Mouse (Mus musculus) T-helper 1 cell (primary cell): ENCODE measurements around the gene Syk.

ENCODE experiments used
- in situ Hi-C: fragments of 300-600 bp; cut with MboI, MseI; formaldehyde crosslinking; loops from one replicate; pipeline ENCODE4 v1.15.1; 2025; ENCODE audit warnings: high pct_unique_total_duplicates

Syk gene

GRCm38 (mm10) chr13:52566777-52567176, 16.2 kb upstream of the Syk start:
- in situ Hi-C loops = no loop called here

DNA sequence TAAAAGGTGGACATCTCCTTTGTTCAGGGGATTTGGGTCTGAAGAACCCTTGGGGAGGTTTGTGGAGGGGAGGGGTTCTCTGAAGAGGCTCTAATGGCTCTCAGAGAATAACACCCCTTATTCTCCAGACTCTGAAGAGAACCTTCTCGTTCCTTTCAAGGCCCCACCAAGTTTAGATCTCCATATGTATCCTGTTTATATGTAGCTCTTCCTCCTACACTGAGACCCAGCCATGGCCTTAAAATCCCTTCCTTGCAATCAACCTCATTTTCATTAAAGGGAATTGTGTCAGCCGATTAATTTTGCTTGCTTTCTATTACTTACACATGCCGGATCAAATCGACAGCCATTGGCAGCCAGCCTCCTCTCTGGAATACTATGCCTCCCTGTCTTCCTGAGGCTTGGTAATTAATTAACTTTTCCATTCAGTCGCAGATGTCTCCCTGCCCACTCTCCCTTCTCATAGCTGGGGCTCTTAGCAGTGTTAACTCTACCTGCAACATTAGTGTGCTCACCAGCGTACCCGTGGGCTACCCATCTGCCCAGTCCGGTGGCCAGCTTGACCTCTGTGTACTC, 13.7 kb upstream of the Syk start:
- in situ Hi-C loops = no loop called here

- in situ Hi-C loops = no loop called here
These were observed 12.7 kb upstream of the Syk start for GRCm38 (mm10) chr13:52570276-52570675.

DNA sequence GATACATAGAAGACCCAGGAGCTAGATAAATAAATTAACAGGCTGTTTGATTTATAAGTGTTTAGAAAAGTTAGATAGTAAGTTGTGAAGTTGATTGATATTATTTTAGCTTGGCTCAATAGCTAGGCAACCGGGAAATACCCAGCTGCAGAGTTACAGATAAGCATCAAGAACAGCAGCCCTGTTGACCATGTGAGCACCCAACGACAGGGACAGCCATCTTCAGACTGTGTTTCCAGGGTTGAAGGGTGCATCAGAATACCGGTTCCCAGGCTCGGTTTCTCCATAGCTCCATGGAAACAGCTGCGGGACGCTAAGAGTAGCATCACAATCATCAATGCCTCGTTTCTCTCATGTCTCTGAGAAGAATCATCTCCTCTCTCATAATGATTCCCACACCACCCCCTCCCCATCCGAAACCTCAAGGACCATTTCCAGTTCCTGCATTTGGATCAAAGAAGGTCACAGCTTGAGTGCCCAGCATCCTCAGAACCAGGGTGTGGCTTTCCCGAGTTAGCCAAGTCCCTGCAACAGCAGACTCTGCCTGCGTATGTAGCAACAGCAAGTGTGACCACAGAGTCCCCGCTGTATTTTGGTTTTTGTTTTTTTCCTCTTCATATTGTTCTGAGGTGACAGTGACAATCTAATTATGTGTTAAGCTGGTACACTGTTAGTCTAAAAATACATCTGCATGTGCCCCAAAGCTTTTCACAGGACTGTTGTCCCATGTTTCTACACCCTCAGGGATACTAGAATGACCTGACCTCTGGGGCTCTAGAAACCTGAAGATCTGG, 11.2 kb upstream of the Syk start:
- in situ Hi-C loops = no loop called here

DNA sequence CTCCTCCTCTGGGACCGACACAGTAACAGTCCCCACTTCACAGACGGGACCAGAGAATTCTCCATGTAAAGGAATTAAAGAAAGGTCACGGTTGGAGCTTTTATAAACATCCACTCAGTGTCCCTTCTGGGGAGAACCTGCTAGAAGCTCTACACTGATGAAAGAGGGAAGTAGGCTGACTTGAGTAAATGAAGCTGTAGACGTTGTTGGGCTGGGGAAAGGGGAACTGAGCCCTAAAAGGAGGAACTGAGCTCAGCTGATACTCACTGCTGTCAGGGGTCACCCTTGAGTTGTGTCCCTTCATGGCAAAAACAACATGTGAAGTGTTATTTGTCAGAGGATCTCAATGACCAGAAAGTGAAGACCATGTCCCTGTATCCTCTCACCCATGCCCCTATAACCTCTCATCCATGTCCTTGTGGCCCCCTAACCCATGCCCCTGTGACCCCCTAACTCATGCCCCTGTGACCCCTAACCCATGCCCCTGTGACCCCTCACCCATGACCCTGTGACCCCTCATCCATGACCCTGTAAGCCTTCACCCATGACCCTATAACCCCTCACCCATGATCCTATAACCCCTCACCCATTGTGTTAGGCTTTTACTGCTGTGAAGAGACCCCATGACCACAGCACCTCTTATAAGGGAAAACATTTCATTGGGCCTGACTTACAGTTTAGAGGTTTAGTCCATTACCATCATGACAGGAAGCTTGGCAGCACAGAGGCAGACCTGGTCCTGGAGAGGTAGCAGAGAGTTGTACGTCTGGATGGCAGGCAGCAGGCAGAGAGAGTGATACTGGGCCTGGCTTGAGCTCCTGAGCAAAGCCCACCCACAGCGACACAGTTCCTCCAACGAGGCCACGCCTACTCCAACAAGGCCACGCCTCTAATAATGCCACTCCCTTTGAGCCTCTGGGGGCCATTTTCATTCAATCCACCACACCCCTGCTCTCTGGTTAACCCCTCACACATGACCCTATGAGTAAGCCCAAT, 10.2 kb upstream of the Syk start:
- in situ Hi-C loops = no loop called here

DNA sequence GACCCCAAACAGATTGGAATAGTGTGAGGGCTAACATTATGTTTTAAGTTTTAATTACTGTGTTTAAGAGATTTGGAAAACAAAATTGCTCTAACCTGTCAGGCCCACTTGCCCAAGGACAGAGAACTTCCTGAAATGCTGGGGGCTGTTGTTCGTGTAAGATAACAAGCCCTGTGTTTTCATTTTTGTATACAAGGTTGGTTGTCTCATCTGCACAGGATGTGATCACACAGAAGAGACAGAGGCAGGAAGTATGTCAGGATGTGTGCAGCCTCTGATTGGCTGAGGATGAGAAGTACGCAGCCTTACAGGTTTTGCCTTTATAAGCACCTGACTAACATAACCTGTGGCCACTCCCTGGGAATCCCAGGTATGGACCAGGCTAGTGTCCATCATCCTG, 8.7 kb upstream of the Syk start:
- in situ Hi-C loops = no loop called here

DNA sequence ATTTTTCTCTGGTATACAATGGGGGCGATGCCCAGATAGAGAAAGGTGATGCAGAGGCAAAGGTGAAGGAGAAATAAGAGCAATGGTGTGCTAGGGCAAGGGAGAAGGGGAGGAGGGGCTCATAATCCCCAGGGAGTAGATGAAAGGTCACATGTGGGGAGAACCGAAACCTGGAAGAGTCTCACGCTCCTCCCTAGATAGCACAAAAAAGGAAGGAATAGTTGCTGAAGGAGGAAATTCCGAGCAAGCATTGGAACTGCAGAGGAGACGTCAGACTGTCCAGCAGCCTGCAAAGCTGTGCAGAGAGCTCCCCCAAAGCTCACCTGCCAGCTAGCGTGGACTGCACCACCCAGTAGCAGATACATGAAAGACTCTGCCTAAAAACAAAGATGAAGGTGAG, 7.5 kb upstream of the Syk start:
- in situ Hi-C loops = no loop called here

- in situ Hi-C loops = no loop called here
These were observed 6.9 kb upstream of the Syk start for GRCm38 (mm10) chr13:52576021-52576614.

GRCm38 (mm10) chr13:52576841-52577240, 6.1 kb upstream of the Syk start:
- in situ Hi-C loops = no loop called here

GRCm38 (mm10) chr13:52577326-52577920, 5.5 kb upstream of the Syk start:
- in situ Hi-C loops = no loop called here

DNA sequence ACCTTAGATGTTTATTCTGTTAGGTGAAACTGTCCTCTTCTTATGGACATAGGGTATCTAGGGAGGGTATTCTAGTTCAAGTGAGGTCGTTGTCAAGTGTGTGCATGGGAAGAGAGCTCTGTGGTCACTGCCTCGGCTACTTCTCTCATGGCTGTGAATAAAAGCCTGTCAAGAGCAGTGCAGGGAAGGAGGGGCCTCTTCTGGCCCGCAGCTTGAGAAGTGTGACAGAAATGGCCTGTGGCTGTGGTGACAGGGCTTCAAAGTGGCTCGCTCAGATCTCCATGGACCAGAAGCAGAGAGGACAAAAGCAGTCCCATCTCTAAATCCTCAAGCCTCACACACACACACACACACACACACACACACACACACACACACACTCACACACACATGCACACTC, 5.0 kb upstream of the Syk start:
- in situ Hi-C loops = no loop called here

GRCm38 (mm10) chr13:52578776-52579175, 4.2 kb upstream of the Syk start:
- in situ Hi-C loops = no loop called here

GRCm38 (mm10) chr13:52582506-52582877, 481 bp upstream of the Syk start:
- in situ Hi-C loops = no loop called here

- in situ Hi-C loops = no loop called here
These were observed 1.1 kb downstream of the Syk start for GRCm38 (mm10) chr13:52583943-52584562.

GRCm38 (mm10) chr13:52584654-52585455, 1.9 kb downstream of the Syk start:
- in situ Hi-C loops = no loop called here

- in situ Hi-C loops = no loop called here
These were observed 4.8 kb downstream of the Syk start for GRCm38 (mm10) chr13:52587761-52588160.

GRCm38 (mm10) chr13:52589043-52589442, 6.1 kb downstream of the Syk start:
- in situ Hi-C loops = no loop called here

DNA sequence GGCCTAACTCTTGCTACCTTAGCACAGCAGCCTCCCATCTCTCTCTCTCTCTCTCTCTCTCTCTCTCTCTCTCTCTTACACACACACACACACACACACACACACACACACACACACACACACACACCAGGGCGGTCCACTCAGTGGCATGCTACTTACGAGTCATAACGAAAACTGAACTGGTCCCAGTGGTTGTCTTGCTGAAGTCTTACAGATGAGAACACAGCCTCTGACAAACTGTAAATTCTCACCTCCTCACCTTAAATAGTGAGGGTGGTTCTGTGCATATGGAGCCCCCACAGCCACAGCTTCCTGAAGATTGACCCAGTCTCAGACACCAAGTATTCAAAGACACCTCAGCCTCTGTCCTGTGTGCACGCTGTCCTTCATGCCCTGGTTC, 8.9 kb downstream of the Syk start:
- in situ Hi-C loops = no loop called here

GRCm38 (mm10) chr13:52596692-52597091, 13.7 kb downstream of the Syk start:
- in situ Hi-C loops = no loop called here

DNA sequence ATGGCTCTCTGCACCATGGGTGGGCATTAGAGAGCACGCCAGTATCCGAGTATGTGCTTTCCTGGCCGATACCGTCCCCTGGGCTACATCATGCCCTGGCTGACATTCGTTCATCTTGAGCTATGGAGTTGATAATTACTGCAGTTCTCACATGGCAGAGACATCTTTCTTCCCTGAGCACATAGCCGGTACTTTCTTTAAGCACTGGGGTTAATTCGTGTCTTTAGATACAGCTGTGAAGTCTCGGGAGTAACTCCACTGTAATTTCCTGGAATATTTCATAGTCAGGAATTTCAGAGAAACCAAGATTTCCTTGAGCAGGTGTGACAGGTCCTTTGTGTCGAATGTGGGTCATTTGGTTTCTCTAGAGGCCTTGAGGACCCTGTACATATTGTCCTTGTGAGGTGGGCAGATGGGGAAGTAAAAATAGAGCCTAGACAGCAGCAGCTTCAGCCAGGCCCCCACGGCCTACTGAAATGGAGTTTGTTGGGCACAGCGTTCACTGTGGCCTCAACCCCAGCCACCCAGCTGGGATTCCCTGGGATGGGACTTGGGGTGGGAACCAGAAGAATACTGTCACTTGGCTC, 14.2 kb downstream of the Syk start:
- in situ Hi-C loops = no loop called here
